ENCODE assay signal across 20 mouse cellular contexts in genomic region chr6:137671561-137671960, GRCm38 (mm10).
"Had no signal": no experiment of that assay in that cellular context is flagged by ENCODE, and none has a peak within 500 bp of the region (broad histone marks: within the 10 kb centered on the region; RNA-seq: fewer than 3 reads in every experiment).

No protein-coding gene starts in this region.

- H3K4me3 ChIP-seq: kidney, embryonic 15.5 days; limb, embryonic 10.5 days; limb, embryonic 13.5 days; midbrain, embryonic 12.5 days; midbrain, embryonic 15.5 days; neural tube, embryonic 12.5 days; neural tube, embryonic 15.5 days had no signal

- ATAC-seq: lung, postnatal 0 days; midbrain, embryonic 15.5 days had no signal

- H3K9me3 ChIP-seq: kidney, embryonic 15.5 days; limb, embryonic 10.5 days; limb, embryonic 13.5 days; midbrain, embryonic 12.5 days; midbrain, embryonic 15.5 days; neural tube, embryonic 12.5 days; neural tube, embryonic 15.5 days had no signal

- H3K27ac ChIP-seq: kidney, embryonic 15.5 days; limb, embryonic 10.5 days; limb, embryonic 13.5 days; macrophage; midbrain, embryonic 12.5 days; midbrain, embryonic 15.5 days; neural tube, embryonic 12.5 days; neural tube, embryonic 15.5 days; stomach, postnatal 0 days had no signal

- H3K27me3 ChIP-seq: kidney, embryonic 15.5 days; midbrain, embryonic 12.5 days; midbrain, embryonic 15.5 days; neural tube, embryonic 12.5 days; neural tube, embryonic 15.5 days had no signal

- H3K9ac ChIP-seq: kidney, embryonic 15.5 days; limb, embryonic 13.5 days; lung, embryonic 14.5 days; midbrain, embryonic 12.5 days; midbrain, embryonic 15.5 days; neural tube, embryonic 12.5 days; neural tube, embryonic 15.5 days had no signal

- H3K4me1 ChIP-seq: kidney, embryonic 15.5 days; midbrain, embryonic 12.5 days; midbrain, embryonic 15.5 days; neural tube, embryonic 12.5 days; neural tube, embryonic 15.5 days had no signal

- H3K36me3 ChIP-seq: kidney, embryonic 15.5 days; limb, embryonic 10.5 days; limb, embryonic 13.5 days; midbrain, embryonic 12.5 days; midbrain, embryonic 15.5 days; neural tube, embryonic 12.5 days; neural tube, embryonic 15.5 days had no signal

- DNase-seq: kidney, adult 11 months; kidney, adult 8-10 months; kidney, postnatal 10 days; kidney, postnatal 36 days; layer of hippocampus, adult 9-11 months; lung, embryonic 14.5 days; right cerebral cortex, adult 18-20 months; right cerebral cortex, postnatal 14 days; right cerebral cortex, postnatal 4 days; thymus, postnatal 25 days had no signal

- H3K4me2 ChIP-seq: kidney, embryonic 15.5 days; limb, embryonic 13.5 days; lung, embryonic 14.5 days; midbrain, embryonic 12.5 days; midbrain, embryonic 15.5 days; neural tube, embryonic 12.5 days; neural tube, embryonic 15.5 days had no signal
